Mouse (Mus musculus) right cerebral cortex, postnatal 36 days (tissue): ENCODE data around the gene Rfxank.

Source experiments
- DNase-seq, 2 experiments: peaks; one replicate each; pipeline ENCODE4 v3.0.0; 2022; ENCODE audit warnings: low spot score in 2 of 2, mixed read lengths in 1 of 2

Rfxank gene

GRCm38 (mm10) chr8:70150158-70150557, 11.2 kb upstream of the Rfxank start:
- no peak for DNase-seq

GRCm38 (mm10) chr8:70147678-70148607, 9.0 kb upstream of the Rfxank start:
- no peak for DNase-seq

DNA sequence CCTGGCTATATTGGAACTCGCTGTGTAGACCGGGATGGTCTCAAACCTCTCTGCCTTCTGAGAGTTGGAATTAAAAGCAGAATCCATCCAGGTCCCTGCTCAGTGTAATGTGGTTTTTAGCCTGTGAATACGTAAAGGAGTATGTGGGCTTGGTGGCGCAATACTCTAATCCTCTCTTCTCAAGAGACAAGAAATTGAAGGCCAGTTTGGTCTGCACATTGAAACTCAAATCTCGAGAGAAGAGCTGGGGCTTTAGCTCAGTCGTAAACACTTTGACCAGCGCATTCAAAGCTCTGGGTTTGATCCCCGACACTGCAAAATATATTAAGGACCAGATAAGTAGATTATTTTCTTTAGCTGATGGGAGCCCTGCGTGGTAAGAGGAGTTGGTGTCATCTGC, 1.0 kb upstream of the Rfxank start:
- no peak for DNase-seq

DNA sequence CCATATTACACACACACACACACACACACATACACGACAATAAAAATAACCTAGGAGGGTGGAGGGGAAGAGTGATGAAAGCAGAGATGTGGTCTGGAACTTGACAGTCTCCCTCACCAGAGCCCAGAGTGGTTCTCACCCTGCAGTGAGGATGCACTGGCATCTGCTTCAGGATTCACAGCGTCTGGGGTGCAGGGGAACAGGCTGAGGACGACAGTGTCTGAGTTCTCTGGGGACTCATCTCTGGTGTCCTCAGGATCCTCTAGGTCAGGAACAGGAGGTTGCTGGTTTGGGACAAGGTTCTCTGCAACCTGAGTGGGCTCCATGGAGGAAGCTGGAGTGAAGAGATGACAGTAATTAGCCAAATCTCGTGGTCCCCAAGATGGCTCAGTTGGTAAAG, 1.1 kb downstream of the Rfxank start:
- no peak for DNase-seq

GRCm38 (mm10) chr8:70136591-70136990, 2.4 kb downstream of the Rfxank start:
- DNase-seq, result no peak

DNA sequence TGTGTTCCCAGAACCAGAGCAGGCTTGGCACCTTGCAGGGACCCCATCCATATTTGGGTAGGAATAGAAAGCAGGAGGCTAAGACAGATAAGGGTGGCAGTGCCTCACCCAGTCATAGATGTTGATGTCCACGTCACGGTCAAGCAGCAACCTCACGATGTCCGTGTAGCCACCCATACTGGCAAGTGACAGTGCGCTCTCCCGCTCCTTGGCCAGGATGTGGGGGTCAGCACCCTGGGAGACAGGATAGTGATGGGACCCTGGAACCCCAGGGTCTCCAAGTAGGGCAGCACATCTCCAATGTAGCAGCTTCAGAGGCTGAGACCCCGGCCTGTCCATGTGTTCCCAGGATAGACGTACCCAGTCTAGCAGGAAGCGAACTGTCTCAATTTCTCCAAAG, 4.0 kb downstream of the Rfxank start:
- no peak for DNase-seq

DNA sequence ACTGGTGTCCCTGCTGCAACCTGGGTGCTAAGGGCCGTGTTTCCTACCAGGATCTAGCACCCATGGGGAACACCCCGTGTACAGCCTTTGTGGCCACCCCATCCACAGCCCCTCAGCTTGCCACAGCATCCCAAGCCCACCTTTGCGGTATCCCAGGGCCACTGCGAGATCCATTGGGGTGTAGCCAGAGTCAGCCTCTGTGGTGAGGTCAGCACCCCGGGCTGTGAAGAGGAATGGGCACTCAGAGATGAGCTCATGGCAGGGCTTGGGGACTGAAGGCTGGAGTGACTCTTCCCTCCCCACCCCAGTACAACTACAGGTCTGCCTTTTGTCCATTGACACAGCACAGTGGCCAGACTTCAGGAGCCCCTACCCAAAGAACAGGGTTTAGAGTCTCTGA, 4.9 kb downstream of the Rfxank start:
- no peak for DNase-seq

DNA sequence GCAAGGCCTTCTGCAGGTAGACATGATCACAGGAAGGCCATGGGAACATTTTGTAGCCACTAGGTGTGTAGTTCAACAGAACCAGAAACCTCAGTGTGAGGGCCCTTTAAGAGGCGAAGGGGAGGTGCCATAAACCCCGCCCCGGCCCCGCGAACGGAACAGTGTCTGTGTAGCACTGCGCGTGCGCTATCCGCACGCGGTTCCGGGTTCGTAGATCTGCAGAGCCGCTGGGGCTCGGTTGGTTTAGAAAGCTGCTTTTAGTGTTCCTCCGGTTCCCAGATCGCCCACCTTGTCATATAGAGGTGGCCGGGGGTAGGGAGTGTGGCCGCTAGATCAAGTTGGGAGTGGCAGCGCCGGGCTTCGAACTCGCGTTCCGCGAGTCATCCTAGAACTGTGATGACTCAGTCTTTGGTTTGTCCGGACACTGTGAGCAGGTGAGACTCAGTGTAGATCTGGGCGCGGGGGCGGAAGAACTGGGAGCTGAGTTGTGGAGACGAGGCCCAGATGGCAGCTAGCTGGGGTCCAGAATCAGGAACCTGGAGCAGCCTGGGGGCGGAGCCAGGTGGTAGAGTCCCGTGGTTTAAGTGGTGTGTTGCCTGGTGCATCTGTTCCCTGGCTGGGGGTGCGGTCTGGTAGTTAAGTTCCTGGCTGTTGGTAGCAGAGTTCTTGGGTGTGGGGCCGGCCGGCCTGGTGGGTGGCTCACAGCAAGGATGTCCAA, 7.6 kb downstream of the Rfxank start, which contains the start of gene Nr2c2ap:
Gene Nr2c2ap, plus strand, starts transcription at position 168 of the 718 bp plus-strand sequence.
- peak; percentile 67 to 73 for DNase-seq

- no peak for DNase-seq
Measured at GRCm38 (mm10) chr8:70130066-70130465, 8.9 kb downstream of the Rfxank start.

DNA sequence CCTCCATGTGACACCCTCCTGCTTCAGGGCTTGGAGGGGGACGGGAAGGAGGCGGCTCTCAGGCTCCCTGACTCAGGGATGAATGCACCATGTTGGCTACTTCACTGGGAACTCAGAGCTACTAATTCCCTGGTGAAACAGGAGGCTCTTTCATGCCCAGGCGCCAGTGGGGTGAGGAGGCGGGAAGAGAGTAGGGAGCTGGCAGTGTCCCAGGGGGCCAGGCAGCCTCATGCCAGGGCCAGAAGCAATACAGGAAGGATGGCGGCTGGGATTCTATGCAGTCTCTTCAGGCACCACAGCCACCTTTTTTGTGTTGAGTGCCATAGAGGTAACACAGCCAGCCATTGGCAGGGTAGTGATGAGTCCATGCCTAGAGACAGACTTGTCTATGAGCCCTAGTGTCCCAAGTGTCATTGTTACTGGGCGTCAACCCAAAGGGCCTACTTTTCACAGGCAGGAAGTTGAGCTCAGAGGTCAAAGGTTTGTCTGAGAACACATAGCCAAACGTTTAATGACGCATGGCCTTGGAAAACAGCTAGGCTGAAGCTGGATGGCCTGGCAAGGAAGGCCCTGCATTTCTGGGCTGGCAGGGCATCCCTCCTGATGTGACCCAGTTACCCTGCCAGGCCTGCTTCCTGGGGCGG, 9.5 kb downstream of the Rfxank start:
- peak; percentile 71 to 73 for DNase-seq

DNA sequence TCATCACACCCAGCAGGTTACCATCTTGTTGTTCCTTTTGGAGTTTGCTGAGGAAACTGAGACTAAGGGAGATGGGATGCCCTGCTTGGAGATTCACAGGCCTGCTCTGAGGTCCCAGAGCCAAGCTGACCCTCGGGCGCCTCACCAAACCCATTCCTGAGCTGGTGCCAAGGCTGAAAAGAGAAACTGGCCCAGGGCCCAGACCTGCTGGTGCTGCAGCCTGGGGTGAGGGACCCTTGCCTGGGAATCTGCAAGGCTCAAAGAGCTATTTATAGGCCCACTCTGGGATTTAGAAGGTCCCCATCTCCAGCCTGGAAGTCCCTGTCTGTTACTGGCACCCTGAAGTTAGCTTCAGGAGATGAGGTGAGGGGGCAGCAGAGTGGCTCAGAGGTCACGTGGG, 10.5 kb downstream of the Rfxank start:
- no peak for DNase-seq

DNA sequence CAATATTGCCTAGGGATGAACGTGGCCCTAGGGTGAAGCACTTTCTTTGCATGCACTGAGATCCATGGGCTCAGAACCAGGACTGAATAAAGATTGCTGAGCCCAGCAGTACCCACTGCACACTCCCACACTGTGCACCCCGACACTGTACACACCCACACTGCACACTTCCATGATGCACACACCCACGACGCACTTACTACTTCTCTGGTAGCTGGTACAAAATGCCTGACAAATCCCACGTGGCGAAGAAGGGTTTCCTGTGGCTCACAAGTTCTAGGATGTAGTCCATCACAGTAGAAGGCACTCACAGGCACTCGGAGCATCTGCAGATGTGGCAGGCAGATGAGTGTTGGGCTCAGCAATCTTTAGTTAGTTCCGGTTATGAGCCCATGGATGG, 14.0 kb downstream of the Rfxank start:
- peak in 1 of 2 experiments; percentile 63 for DNase-seq

DNA sequence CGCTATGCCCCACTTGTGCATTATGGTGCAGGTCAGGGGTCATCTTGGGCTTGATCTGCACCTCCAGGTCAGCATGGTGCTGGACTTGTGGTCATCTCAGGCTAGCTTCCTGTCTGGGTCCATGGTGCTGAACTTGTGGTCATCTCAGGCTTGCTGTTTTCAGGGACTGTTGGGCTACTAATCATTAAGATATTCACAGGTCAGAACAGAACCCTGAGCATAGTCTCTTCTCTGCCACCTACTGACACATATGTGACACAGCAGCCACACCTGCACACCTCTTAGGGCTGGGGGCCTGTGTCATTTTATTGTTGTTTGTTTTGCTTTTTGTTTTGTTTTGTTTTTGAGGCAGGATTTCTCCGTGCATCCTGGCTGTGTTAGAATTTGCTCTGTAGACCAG, 16.1 kb downstream of the Rfxank start:
- no peak for DNase-seq

DNA sequence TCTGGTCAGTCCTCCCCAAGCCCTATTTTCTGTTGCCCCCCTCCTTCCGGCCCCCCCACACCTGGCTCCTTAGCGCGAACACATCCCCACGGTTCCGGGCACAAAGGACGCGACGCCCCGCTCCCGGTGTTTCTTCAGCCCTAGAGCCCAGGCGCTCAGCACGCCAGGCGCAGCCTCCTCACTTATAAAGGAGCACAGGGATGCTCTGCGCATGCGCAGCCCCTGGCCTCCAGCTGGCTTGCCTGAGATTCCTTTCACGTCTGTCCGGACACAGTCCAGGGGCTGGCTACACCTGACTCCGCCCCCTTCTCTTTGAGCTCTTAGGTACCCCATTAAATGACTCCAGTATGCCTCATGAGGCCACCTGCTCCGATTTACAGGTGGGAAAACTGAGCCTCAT, 18.3 kb downstream of the Rfxank start, which contains the start of gene Ncan:
Gene Ncan, minus strand, starts transcription at position 207 of the 400 bp plus-strand sequence.
- peak; percentile 86 to 88 for DNase-seq

- DNase-seq, result peak; percentile 74 to 88
Measured at GRCm38 (mm10) chr8:70118726-70119700, 19.9 kb downstream of the Rfxank start.

GRCm38 (mm10) chr8:70117611-70118010, 21.3 kb downstream of the Rfxank start:
- no peak for DNase-seq

DNA sequence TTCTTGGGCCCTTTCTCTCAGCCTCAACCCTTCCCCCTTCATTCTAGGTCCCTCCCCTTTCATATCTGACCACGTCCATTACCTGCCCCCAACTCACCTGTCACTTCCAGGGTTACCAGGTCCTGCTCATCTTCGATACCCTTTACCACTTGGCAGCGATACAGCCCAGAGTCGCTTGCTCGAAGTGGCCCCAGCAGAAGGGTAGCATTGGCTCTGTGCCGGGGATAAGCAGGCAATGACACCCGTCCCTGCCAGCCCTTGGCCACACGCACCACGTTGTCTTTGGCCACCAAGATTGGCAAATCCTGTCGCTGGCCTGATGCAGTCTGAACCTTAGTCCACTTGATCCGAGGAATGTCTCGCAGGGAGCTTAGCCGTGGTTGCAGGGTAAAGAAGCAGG, 24.1 kb downstream of the Rfxank start:
- DNase-seq, result no peak

DNA sequence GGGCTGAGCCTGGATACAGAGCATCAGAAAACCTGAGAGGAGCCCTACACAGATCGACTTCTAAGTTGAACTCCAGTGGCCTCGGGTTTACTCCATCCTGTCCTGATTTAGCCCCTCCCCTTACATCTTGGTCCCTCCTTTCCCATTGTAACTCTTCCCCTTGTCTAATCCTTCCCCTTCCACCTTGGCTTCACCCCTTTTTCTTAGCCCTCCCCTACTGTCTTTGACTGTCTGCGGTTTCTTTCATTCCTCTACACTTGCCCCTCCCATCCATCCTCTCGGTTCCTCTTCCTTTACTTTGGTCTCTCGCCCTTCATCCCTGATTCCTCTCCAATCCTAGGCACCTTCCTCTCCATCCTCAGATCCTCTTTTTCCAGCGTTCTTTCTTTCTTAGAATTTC, 24.5 kb downstream of the Rfxank start:
- DNase-seq, result no peak

DNA sequence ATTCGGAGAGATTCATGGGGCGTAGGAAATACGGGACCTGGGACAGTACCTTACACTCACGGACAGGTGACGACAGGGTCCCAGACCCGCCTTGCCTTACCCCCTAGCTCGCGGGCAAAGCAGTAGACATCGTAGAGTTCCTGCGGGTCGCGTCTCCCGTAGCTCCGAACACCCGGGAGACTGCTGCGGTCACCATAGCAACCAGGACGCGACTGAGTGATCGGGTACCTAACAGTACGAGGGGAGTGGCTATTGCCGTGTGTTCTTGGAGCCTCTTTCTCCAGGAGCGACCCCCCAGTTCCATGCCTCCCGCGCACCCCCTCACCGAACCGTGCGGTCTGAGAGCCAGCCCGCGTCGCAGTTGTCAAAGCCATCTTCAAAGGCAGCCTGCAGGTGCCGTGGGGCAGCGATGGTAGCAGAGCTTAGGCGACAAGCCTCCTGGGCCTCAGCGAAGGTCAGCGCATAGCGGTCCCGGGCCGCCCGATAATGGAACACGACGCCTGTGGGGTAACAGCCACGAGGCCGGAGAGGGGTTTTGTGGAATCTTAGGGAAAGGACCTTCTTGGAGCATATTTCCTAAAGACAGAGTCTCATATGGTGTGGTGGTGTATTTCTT, 26.4 kb downstream of the Rfxank start:
- DNase-seq, result no peak

DNA sequence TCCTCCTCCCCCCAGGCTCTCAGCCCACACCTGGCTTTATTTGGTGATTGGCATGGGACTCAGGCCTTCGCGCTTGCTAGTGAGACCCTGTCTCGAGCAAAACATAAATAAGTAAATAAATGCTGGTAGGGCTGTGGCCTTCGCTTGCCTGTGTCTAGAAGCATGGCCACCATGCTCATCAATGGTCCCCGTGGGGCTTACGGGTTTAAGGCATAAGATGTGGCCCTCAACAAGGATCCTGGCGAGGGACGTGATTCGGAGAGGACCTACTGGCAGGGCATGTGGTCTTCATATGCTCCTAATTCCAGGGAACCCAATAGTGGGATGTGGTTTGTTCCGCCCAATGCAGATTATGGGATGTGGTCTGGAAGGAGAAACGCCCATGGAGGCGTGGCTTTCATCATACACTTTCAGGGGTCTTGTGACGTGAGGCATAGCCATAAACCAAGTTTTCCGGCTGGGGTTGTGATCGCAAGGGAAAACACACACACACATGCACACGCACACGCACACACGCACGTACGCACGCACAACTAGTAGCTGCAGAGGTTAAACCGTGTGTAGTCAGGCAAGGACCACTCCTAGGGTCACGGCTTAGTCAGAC, 27.7 kb downstream of the Rfxank start:
- no peak for DNase-seq
